Mouse (Mus musculus) small intestine, adult 2 months (tissue): ENCODE results near the gene Ankrd28.
"Not testable (repeated sequence)": the region's sequence is repeated elsewhere in the genome, so short reads cannot be mapped to it uniquely, and the experiment has no call there.

Experiments used
- CTCF ChIP-seq: fragments of 200-500 bp; IDR thresholded peaks from 2 replicates; pipeline ENCODE4 v1.5.1; 2012; ENCODE audit warnings: low read depth, mild to moderate bottlenecking, control low read depth, inconsistent platforms, low read length, moderate library complexity, mixed read lengths; ENCODE audit not compliant: insufficient replicate concordance, insufficient read length; ENCODE audit errors: extremely low read depth
- POLR2A ChIP-seq: fragments of 200-500 bp; IDR thresholded peaks from 2 replicates; pipeline ENCODE4 v1.6.1; 2012; ENCODE audit warnings: low read depth, mild to moderate bottlenecking, control low read depth, inconsistent platforms, low read length, moderate library complexity

DNA sequence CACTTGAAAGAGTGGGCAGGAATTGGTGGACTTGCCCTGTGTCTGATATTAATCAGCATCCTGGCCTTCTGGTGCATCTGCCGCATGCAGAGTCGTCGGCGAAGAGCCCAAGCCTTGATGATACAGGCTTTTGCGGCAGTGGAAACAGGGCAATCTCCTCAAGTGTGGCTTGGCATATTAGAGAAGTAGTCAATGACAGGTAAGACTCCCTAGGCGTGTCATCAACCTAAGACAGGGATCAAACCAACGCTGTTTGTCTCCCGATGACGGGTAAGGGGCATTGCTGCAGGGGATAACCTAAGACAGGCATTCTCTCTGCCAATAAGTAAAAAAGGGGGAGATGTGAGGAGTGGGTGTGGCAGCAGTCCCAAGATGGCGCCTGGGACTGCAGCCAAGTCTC is 35.9 kb upstream of the Ankrd28 start:
- TF ChIP-seq CTCF, POLR2A: not testable (repeated sequence)
